Mouse (Mus musculus): ENCODE results near the gene Gm45799.

The Gm45799 gene

GRCm38 (mm10) chr7:105641936-105642335 is 1.6 kb downstream of the Gm45799 start:
- no peak for DNase-seq

DNA sequence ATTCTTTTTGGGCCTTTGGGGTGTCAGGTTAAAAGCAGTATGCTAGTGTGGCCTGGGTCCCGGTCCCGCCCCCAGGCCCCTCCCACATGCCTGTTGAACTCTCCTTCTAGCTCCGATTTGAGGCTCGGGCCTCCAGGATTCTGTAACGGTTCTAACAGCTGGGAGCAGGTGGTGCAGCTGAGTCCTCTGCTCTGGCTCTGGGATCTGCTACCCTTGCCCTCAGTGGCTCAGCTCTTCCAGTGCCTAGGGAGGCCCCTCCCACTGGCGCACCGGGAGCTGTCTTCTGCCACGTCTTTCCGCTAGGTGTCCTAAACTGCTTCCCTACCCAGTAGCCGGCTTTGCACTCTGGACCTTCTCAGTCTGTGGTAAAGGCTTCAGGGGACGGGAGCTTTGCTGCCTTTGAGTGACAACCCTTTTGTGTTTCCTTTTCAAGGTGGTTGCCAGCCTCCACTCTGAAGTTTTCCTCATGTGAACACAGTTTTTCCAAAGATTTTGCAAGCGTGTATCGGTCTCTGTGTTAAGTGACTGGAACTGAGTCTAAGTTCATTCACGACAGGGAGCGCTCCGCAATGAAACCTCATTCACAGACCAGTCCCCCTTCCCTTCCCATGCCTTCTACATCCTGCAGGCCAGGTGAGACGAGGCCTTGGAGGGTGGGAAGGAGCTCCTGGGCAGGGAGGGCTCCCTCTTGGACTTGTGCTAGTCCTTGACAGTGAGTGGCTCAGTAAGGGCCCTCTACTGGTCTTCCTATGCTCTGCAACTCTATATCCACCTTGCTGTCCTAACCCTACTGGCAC is 10.5 kb downstream of the Gm45799 start, which contains the start of gene Dnhd1:
TSS of gene Dnhd1 (plus strand) at position 189 of the 797 bp plus-strand sequence.
- peak; percentile 69 to 78 for DNase-seq

GRCm38 (mm10) chr7:105685541-105686197 is 45.3 kb downstream of the Gm45799 start:
- no peak for DNase-seq

GRCm38 (mm10) chr7:105690875-105691274 is 50.5 kb downstream of the Gm45799 start:
- no peak for DNase-seq

GRCm38 (mm10) chr7:105703184-105703583 is 62.8 kb downstream of the Gm45799 start:
- peak; percentile 15 to 22 for DNase-seq

- DNase-seq: peak; percentile 40 to 44
Measured at GRCm38 (mm10) chr7:105703816-105704215, 63.5 kb downstream of the Gm45799 start.

- DNase-seq: no peak
Measured at GRCm38 (mm10) chr7:105708733-105709132, 68.4 kb downstream of the Gm45799 start.

GRCm38 (mm10) chr7:105715366-105715765 is 75.0 kb downstream of the Gm45799 start:
- no peak for DNase-seq

DNA sequence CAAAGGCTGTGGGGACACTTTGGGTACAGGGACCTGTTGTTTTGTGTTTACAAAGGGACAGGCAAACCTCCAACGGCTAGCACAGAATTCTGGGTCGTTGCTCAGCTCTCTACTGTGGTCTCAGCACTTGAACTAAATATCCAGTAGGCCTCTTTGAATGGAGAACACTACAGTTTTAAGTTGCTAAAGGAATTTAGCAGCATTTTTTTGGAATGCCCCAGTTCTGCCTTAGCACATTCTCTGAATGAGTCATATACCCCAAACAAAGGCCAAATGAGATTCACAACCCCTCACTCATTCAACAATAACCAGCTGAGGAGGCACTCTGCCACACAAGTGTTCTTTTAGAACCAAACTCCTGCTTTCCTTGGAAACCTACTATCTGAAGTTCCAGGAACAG is 81.6 kb downstream of the Gm45799 start:
- no peak for DNase-seq

- peak; percentile 47 to 63 for DNase-seq
Measured at GRCm38 (mm10) chr7:105726144-105726979, 86.0 kb downstream of the Gm45799 start.

GRCm38 (mm10) chr7:105726980-105727325 is 86.6 kb downstream of the Gm45799 start:
- no peak for DNase-seq

GRCm38 (mm10) chr7:105728701-105729428 is 88.5 kb downstream of the Gm45799 start:
- no peak for DNase-seq

- DNase-seq: no peak
Measured at GRCm38 (mm10) chr7:105733836-105734235, 93.5 kb downstream of the Gm45799 start.
